Comparison of ENCODE assay signal across 11 mouse cellular contexts in genomic region chr13:91128581-91128980, GRCm38 (mm10).
DNase-seq lines count a peak whose midpoint lies in the region; ATAC-seq lines count a peak whose summit lies in the region.
"Had no signal": no experiment of that assay in that cellular context is flagged by ENCODE, and none has a peak within 500 bp of the region (broad histone marks: within the 10 kb centered on the region; RNA-seq: fewer than 3 reads in every experiment).

No protein-coding gene starts in this region.

- H3K4me3 ChIP-seq in forebrain, embryonic 10.5 days: no peak overlapping the region
- no peak overlapping the region for H3K4me3 ChIP-seq in midbrain, embryonic 16.5 days (ENCODE audit: low read depth, low read length)

- no peaks in the 10 kb centered on the region for H3K36me3 ChIP-seq in forebrain, embryonic 10.5 days (replicated peaks)
- no peaks in the 10 kb centered on the region for H3K36me3 ChIP-seq in midbrain, embryonic 16.5 days (ENCODE audit: control insufficient read depth, insufficient read depth, low read length)

- H3K27me3 ChIP-seq in forebrain, embryonic 10.5 days (ENCODE audit: poor library complexity, severe bottlenecking): no peaks in the 10 kb centered on the region
- no peaks in the 10 kb centered on the region for H3K27me3 ChIP-seq in midbrain, embryonic 16.5 days (ENCODE audit: control insufficient read depth, insufficient read depth, low read depth, low read length)

- H3K4me2 ChIP-seq in midbrain, embryonic 16.5 days (ENCODE audit: low read length): no peak overlapping the region

- peak; percentile 17 to 37 for DNase-seq in frontal cortex, postnatal 36 days (ENCODE audit: low spot score in 2 of 2)
- DNase-seq in frontal cortex, postnatal 14 days (ENCODE audit: low spot score in 2 of 2): no peak
- no peak for DNase-seq in forebrain, embryonic 10.5 days (ENCODE audit: extremely low spot score, low spot score)
- DNase-seq in layer of hippocampus, adult 8-10 months (ENCODE audit: low spot score in 2 of 2): peak; percentile 37 to 41
- no peak for DNase-seq in testis, postnatal 14 days (ENCODE audit: low spot score)
- no peak for DNase-seq in thymus, postnatal 36 days
- no peak for DNase-seq in spleen, postnatal 14 days (ENCODE audit: low spot score in 2 of 2)
- DNase-seq: B cell, adult 2 months; heart, postnatal 10 days had no signal

- WGBS in forebrain, embryonic 10.5 days: 64% methylated on average over 1 of the region's 1 CpGs
- WGBS in midbrain, embryonic 16.5 days: 25% methylated on average over 1 of the region's 1 CpGs

- H3K9ac ChIP-seq in midbrain, embryonic 16.5 days (ENCODE audit: low read depth, low read length): no peak overlapping the region

- H3K4me1 ChIP-seq in forebrain, embryonic 10.5 days: peaks cover 6% of the 10 kb centered on the region
- H3K4me1 ChIP-seq in midbrain, embryonic 16.5 days (ENCODE audit: control insufficient read depth, insufficient read depth, low read length): peaks cover 6% of the 10 kb centered on the region

- no peaks in the 10 kb centered on the region for H3K9me3 ChIP-seq in forebrain, embryonic 10.5 days
- H3K9me3 ChIP-seq in midbrain, embryonic 16.5 days (replicated peaks; ENCODE audit: control insufficient read depth, low read length, poor library complexity, severe bottlenecking): no peaks in the 10 kb centered on the region

- peak; percentile 38; the same call in 1 of the 2 replicates for ATAC-seq in midbrain, embryonic 16.5 days

- peak overlapping the region; percentile 46; the same call in 1 of the 2 replicates for H3K27ac ChIP-seq in forebrain, embryonic 10.5 days
- H3K27ac ChIP-seq in midbrain, embryonic 16.5 days (ENCODE audit: low read length): no peak overlapping the region; the same call in none of the 2 replicates
- H3K27ac ChIP-seq: macrophage had no signal

Comparison
In these comparisons a context has a peak if more than half of its experiments do, and no peak if none do; other contexts are left out.
1. DNase-seq: peak in frontal cortex, postnatal 36 days (2 of 2) and layer of hippocampus, adult 8-10 months (2 of 2); none in frontal cortex, postnatal 14 days (0 of 2), forebrain, embryonic 10.5 days (single experiment), testis, postnatal 14 days (single experiment), thymus, postnatal 36 days (0 of 2) and spleen, postnatal 14 days (0 of 2).